Mouse (Mus musculus) lung, adult 2 months (tissue): Measurements from ENCODE around the gene Gm10053.

Source experiments
- CTCF ChIP-seq: fragments of 200-500 bp; IDR thresholded peaks from 2 replicates; pipeline ENCODE4 v1.5.1; 2011; ENCODE audit warnings: mild to moderate bottlenecking, low read length, control low read depth; ENCODE audit not compliant: insufficient read depth
- POLR2A ChIP-seq: fragments of 200-500 bp; IDR thresholded peaks from 2 replicates; pipeline ENCODE4 v1.6.1; 2011; ENCODE audit warnings: low read depth, mild to moderate bottlenecking, control low read depth, low read length, borderline replicate concordance; ENCODE audit errors: extremely low read depth

GRCm38 (mm10) chr19:24845007-24845546 lies 30.4 kb upstream of the Gm10053 start:
- TF ChIP-seq POLR2A, result no peak
- TF ChIP-seq CTCF, result no peak
